In the genomic region with DNA sequence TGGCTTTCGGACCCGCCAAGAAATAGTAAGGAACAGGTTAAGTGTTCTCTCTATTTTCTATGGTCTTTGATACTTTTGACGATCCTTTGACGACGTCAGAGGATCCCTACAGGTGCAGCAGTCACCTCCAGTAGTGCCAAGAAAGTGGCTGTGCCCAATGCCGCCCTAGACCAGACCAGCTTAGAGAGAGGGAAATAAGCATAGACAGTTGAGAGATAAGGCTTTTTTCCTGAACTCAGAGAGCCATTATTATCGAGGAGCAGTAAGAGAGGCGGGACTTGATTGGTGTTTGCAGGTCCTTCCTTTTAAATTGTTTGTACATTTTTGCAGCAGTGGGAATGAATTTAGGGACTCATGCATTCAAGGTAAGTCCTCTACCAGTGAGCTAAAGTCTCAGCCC, we compare ENCODE assay signal across 8 mouse cellular contexts. TPM values are rescaled to one million over a fixed set of nuclear protein-coding genes. Genes with fewer than 3 reads are reported as not detected.
DNase-seq lines count a peak whose midpoint lies in the region; ATAC-seq and TF ChIP-seq lines count a peak whose summit lies in the region.

No protein-coding gene starts in this region.

- H3K9me3 ChIP-seq in lung, embryonic 15.5 days: no peaks in the 10 kb centered on the region
- no peaks in the 10 kb centered on the region for H3K9me3 ChIP-seq in embryonic facial prominence, embryonic 13.5 days
- no peaks in the 10 kb centered on the region for H3K9me3 ChIP-seq in intestine, embryonic 14.5 days (ENCODE audit: control insufficient read depth, low read length)
- H3K9me3 ChIP-seq in midbrain, postnatal 0 days (ENCODE audit: low read length): no peaks in the 10 kb centered on the region

- no peak for DNase-seq in lung, postnatal 4 days
- no peak for DNase-seq in intestine, embryonic 14.5 days (ENCODE audit: low spot score)
- no peak for DNase-seq in midbrain, postnatal 0 days (ENCODE audit: low spot score)
- DNase-seq in embryo, embryonic 9.5 days (ENCODE audit: extremely low spot score): no peak
- no peak for DNase-seq in thymus, adult 18-20 months
- DNase-seq in thymus, postnatal 25 days: no peak

- H3K36me3 ChIP-seq in lung, embryonic 15.5 days: no peaks in the 10 kb centered on the region
- no peaks in the 10 kb centered on the region for H3K36me3 ChIP-seq in embryonic facial prominence, embryonic 13.5 days
- no peaks in the 10 kb centered on the region for H3K36me3 ChIP-seq in intestine, embryonic 14.5 days (ENCODE audit: control insufficient read depth, insufficient read depth, low read length)
- H3K36me3 ChIP-seq in midbrain, postnatal 0 days (ENCODE audit: insufficient read depth, low read length): no peaks in the 10 kb centered on the region

- peaks cover 17% of the 10 kb centered on the region for H3K4me1 ChIP-seq in lung, embryonic 15.5 days
- H3K4me1 ChIP-seq in embryonic facial prominence, embryonic 13.5 days: peaks cover 11% of the 10 kb centered on the region
- H3K4me1 ChIP-seq in intestine, embryonic 14.5 days (replicated peaks; ENCODE audit: control insufficient read depth, insufficient read depth, low read length): peaks cover 20% of the 10 kb centered on the region
- H3K4me1 ChIP-seq in midbrain, postnatal 0 days (ENCODE audit: insufficient read depth, low read length): no peaks in the 10 kb centered on the region

- H3K9ac ChIP-seq in lung, embryonic 15.5 days: no peak overlapping the region
- H3K9ac ChIP-seq in embryonic facial prominence, embryonic 13.5 days: 0 out of 2 replicates have a peak overlapping the region, but pooled peaks have one; percentile 64
- no peak overlapping the region for H3K9ac ChIP-seq in intestine, embryonic 14.5 days (ENCODE audit: low read length)
- no peak overlapping the region for H3K9ac ChIP-seq in midbrain, postnatal 0 days (replicated peaks; ENCODE audit: low read length, poor library complexity, severe bottlenecking)

- no peak for ATAC-seq in lung, embryonic 15.5 days (ENCODE audit: borderline replicate concordance, extremely low read depth, low FRiP score, low TSS enrichment)
- no peak for ATAC-seq in embryonic facial prominence, embryonic 13.5 days (ENCODE audit: insufficient number of reproducible peaks, insufficient read depth, low FRiP score, low TSS enrichment, low read depth)
- ATAC-seq in intestine, embryonic 14.5 days (replicated peaks; ENCODE audit: low FRiP score, low TSS enrichment, low read depth): no peak
- no peak for ATAC-seq in midbrain, postnatal 0 days (ENCODE audit: low FRiP score)

- TF ChIP-seq CTCF in midbrain, postnatal 0 days (IDR thresholded peaks at IDR 0.05): no peak

- H3K4me3 ChIP-seq in lung, embryonic 15.5 days: peak overlapping the region; percentile 97; the same call in 1 of the 2 replicates
- H3K4me3 ChIP-seq in embryonic facial prominence, embryonic 13.5 days: peak overlapping the region; percentile 93; the same call in 1 of the 2 replicates
- peak overlapping the region; percentile 92; the same call in 1 of the 2 replicates for H3K4me3 ChIP-seq in intestine, embryonic 14.5 days (ENCODE audit: low read depth, low read length)
- H3K4me3 ChIP-seq in midbrain, postnatal 0 days (ENCODE audit: low read depth, low read length): no peak overlapping the region; the same call in 1 of the 2 replicates

- 50% methylated on average over 8 of the region's 8 CpGs for WGBS in lung, embryonic 15.5 days
- WGBS in embryonic facial prominence, embryonic 13.5 days: 54% methylated on average over 8 of the region's 8 CpGs
- WGBS in intestine, embryonic 14.5 days: 45% methylated on average over 8 of the region's 8 CpGs
- 54% methylated on average over 8 of the region's 8 CpGs for WGBS in midbrain, postnatal 0 days

- no peaks in the 10 kb centered on the region for H3K27me3 ChIP-seq in lung, embryonic 15.5 days
- no peaks in the 10 kb centered on the region; the same call in 1 of the 2 replicates for H3K27me3 ChIP-seq in embryonic facial prominence, embryonic 13.5 days
- no peaks in the 10 kb centered on the region for H3K27me3 ChIP-seq in intestine, embryonic 14.5 days (replicated peaks; ENCODE audit: control insufficient read depth, insufficient read depth, low read length)
- no peaks in the 10 kb centered on the region for H3K27me3 ChIP-seq in midbrain, postnatal 0 days (ENCODE audit: insufficient read depth, low read length)

- no peak overlapping the region for H3K27ac ChIP-seq in lung, embryonic 15.5 days
- H3K27ac ChIP-seq in embryonic facial prominence, embryonic 13.5 days: no peak overlapping the region
- H3K27ac ChIP-seq in intestine, embryonic 14.5 days (ENCODE audit: low read depth): no peak overlapping the region
- no peak overlapping the region for H3K27ac ChIP-seq in midbrain, postnatal 0 days (ENCODE audit: low read depth, low read length)

- peak overlapping the region; percentile 75 for H3K4me2 ChIP-seq in lung, embryonic 15.5 days
- H3K4me2 ChIP-seq in embryonic facial prominence, embryonic 13.5 days: peak overlapping the region; percentile 71
- peak overlapping the region; percentile 79 for H3K4me2 ChIP-seq in intestine, embryonic 14.5 days (ENCODE audit: low read length)
- peak overlapping the region; percentile 56 for H3K4me2 ChIP-seq in midbrain, postnatal 0 days (ENCODE audit: low read depth, low read length, poor library complexity, severe bottlenecking)

RNA-seq across cellular contexts. Expression of a gene that starts 1.3 kb away (rescaled TPM):
- polyA plus RNA-seq in lung, embryonic 15.5 days (2015; fragmentation: Nextera tagmentation; extraction: Ambion mirVana): 21.0 and 24.5 TPM in 2 replicates
- polyA plus RNA-seq in embryonic facial prominence, embryonic 13.5 days (2015; fragmentation: Nextera tagmentation; extraction: Ambion mirVana): 28.5 and 30.2 TPM in 2 replicates
- polyA plus RNA-seq in intestine, embryonic 14.5 days (2014; fragmentation: Nextera tagmentation; extraction: Ambion mirVana): 33.2 and 36.8 TPM in 2 replicates
- total RNA-seq in midbrain, postnatal 0 days (2014; rRNA removed): 52.8 and 66.2 TPM in 2 replicates
- polyA plus RNA-seq in midbrain, postnatal 0 days (2015; fragmentation: Nextera tagmentation; extraction: Ambion mirVana): 17.7 and 23.8 TPM in 2 replicates

RNA-seq across cellular contexts. Expression of a gene that starts 34.9 kb away (rescaled TPM):
- polyA plus RNA-seq in lung, embryonic 15.5 days (2015; fragmentation: Nextera tagmentation; extraction: Ambion mirVana): 231 and 246 TPM in 2 replicates
- polyA plus RNA-seq in embryonic facial prominence, embryonic 13.5 days (2015; fragmentation: Nextera tagmentation; extraction: Ambion mirVana): 216 and 225 TPM in 2 replicates
- polyA plus RNA-seq in intestine, embryonic 14.5 days (2014; fragmentation: Nextera tagmentation; extraction: Ambion mirVana): 148 and 164 TPM in 2 replicates
- total RNA-seq in midbrain, postnatal 0 days (2014; rRNA removed): 188 and 195 TPM in 2 replicates
- polyA plus RNA-seq in midbrain, postnatal 0 days (2015; fragmentation: Nextera tagmentation; extraction: Ambion mirVana): 399 and 409 TPM in 2 replicates
